Mouse (Mus musculus) frontal cortex, postnatal 14 days (tissue): ENCODE measurements at regions not wholly inside any gene's neighbourhood (a gene's known extent, or its start where the extent isn't known, plus 50 kb on each side); places are given as distances from the start of the nearest gene placed in this dataset.

Source experiments
- DNase-seq, 2 experiments: peaks; one replicate each; pipeline ENCODE4 v3.0.0; 2022; ENCODE audit warnings: low spot score in 2 of 2

GRCm38 (mm10) chr14:103932170-103932569, 88.0 kb upstream of the Ednrb start:
- DNase-seq, result no peak

GRCm38 (mm10) chr14:103929734-103930364, 85.6 kb upstream of the Ednrb start:
- DNase-seq, result no peak

- DNase-seq, result no peak
Measured at GRCm38 (mm10) chr14:103929155-103929729, 85.0 kb upstream of the Ednrb start.

- no peak for DNase-seq
Measured at GRCm38 (mm10) chr14:103920169-103920568, 76.0 kb upstream of the Ednrb start.

- DNase-seq, result no peak
Measured at GRCm38 (mm10) chr14:103919380-103919779, 75.2 kb upstream of the Ednrb start.

- DNase-seq, result no peak
Measured at GRCm38 (mm10) chr14:103913453-103913852, 69.3 kb upstream of the Ednrb start.

GRCm38 (mm10) chr14:103911707-103912106, 67.5 kb upstream of the Ednrb start:
- DNase-seq, result no peak

- DNase-seq, result no peak
Measured at GRCm38 (mm10) chr14:103911280-103911679, 67.1 kb upstream of the Ednrb start.

- no peak for DNase-seq
Measured at GRCm38 (mm10) chr14:103906417-103907070, 62.3 kb upstream of the Ednrb start.

- no peak for DNase-seq
Measured at GRCm38 (mm10) chr14:103900817-103901216, 56.6 kb upstream of the Ednrb start.

GRCm38 (mm10) chr14:103899111-103899814, 55.1 kb upstream of the Ednrb start:
- DNase-seq, result peak; percentile 6 to 13

GRCm38 (mm10) chr14:103898689-103899088, 54.5 kb upstream of the Ednrb start:
- DNase-seq, result peak in 1 of 2 experiments; percentile 8

GRCm38 (mm10) chr14:103895261-103895660, 51.1 kb upstream of the Ednrb start:
- no peak for DNase-seq
